Mouse (Mus musculus): ENCODE measurements around the gene Ndufaf8. TPM values are rescaled to one million over a fixed set of nuclear protein-coding genes. Genes with fewer than 3 reads are reported as not detected.

Gene Ndufaf8
- total and polyA plus RNA-seq, 3 experiments = 46.3 to 103 (median 50.2) TPM

GRCm38 (mm10) chr11:120114488-120115215, 15.9 kb downstream of the Ndufaf8 start:
- no peaks in the 10 kb centered on the region for H3K9me3 ChIP-seq (replicated peaks; ENCODE audit: low read length)
- TF ChIP-seq SMC3 (IDR thresholded peaks at IDR 0.05; ENCODE audit: low read depth, low read length) = no peak
- TF ChIP-seq NRF1 (IDR thresholded peaks at IDR 0.05; ENCODE audit: low read depth, low read length) = no peak
- no peak for TF ChIP-seq GABPA (IDR thresholded peaks at IDR 0.05; ENCODE audit: insufficient replicate concordance, low read depth, low read length)
- TF ChIP-seq BHLHE40 (IDR thresholded peaks at IDR 0.05; ENCODE audit: low read depth, low read length) = no peak
- TF ChIP-seq ZC3H11A (IDR thresholded peaks at IDR 0.05; ENCODE audit: low read depth, low read length) = no peak
- no peak for TF ChIP-seq NELFE (IDR thresholded peaks at IDR 0.05; ENCODE audit: low read depth, low read length)
- no peak for TF ChIP-seq E2F4 (IDR thresholded peaks at IDR 0.05; ENCODE audit: insufficient replicate concordance, low read depth, low read length)
- no peak for TF ChIP-seq USF1 (IDR thresholded peaks at IDR 0.05; ENCODE audit: low read depth, low read length)
- TF ChIP-seq RCOR1 (conservative IDR thresholded peaks at IDR 0.05; ENCODE audit: low read depth, low read length) = no peak
- no peak for TF ChIP-seq MAZ (IDR thresholded peaks at IDR 0.05; ENCODE audit: low read depth, low read length)
- TF ChIP-seq EP300 (IDR thresholded peaks at IDR 0.05; ENCODE audit: low read length) = no peak
- TF ChIP-seq MEF2A (IDR thresholded peaks at IDR 0.05; ENCODE audit: borderline replicate concordance, low read depth, low read length) = no peak
- TF ChIP-seq ETS1 (conservative IDR thresholded peaks at IDR 0.05; ENCODE audit: low read depth, low read length) = no peak
- no peak for TF ChIP-seq CHD1 (IDR thresholded peaks at IDR 0.05; ENCODE audit: low read depth, low read length)
- TF ChIP-seq ZKSCAN1 (IDR thresholded peaks at IDR 0.05; ENCODE audit: borderline replicate concordance, low read depth, low read length) = no peak
- TF ChIP-seq POLR2AphosphoS2 (IDR thresholded peaks at IDR 0.05; ENCODE audit: low read depth, low read length) = no peak
- no peak for TF ChIP-seq CTCF (conservative IDR thresholded peaks at IDR 0.05 in 1 of 2, IDR thresholded peaks at IDR 0.05 in 1 of 2; ENCODE audit: low read depth in 2 of 2, low read length in 2 of 2)
- no peak for TF ChIP-seq POLR2A (IDR thresholded peaks at IDR 0.05; ENCODE audit: low read depth, low read length)
- TF ChIP-seq ZNF384 (IDR thresholded peaks at IDR 0.05; ENCODE audit: low read depth, low read length) = no peak
- in situ Hi-C loops (cut with MboI; ENCODE audit: low pct_ligation_motif_present, low pct_unique_long_range_greater_than_20kb, low sequenced_read_pairs) = no loop called here
- H3K4me2 ChIP-seq (ENCODE audit: insufficient read depth, low read depth, poor library complexity, severe bottlenecking) = no peak overlapping the region
- H3K27me3 ChIP-seq (replicated peaks) = no peaks in the 10 kb centered on the region
- dilution Hi-C loops (cut with MboI; ENCODE audit: extremely low pct_ligation_motif_present, extremely low pct_unique_long_range_greater_than_20kb, low sequenced_read_pairs) = no loop called here
- no peak overlapping the region for H3K27ac ChIP-seq (ENCODE audit: insufficient read depth, low read depth)
- peak overlapping the region in 1 of 3 experiments; percentile 31 for H3K4me3 ChIP-seq (replicated peaks in 1 of 3; ENCODE audit: low read depth in 2 of 3, low read length in 2 of 3, poor library complexity in 1 of 3)
- peaks cover 0 to 9% of the 10 kb centered on the region in 2 experiments; a peak in 2 of 4 replicates for H3K4me1 ChIP-seq (ENCODE audit: control insufficient read depth in 1 of 2, insufficient read depth in 2 of 2)
- no peak for DNase-seq (ENCODE audit: extremely low read depth)
- H3K9ac ChIP-seq (ENCODE audit: insufficient read depth, low read depth) = no peak overlapping the region
- H3K36me3 ChIP-seq (replicated peaks in 1 of 2; ENCODE audit: control insufficient read depth in 1 of 2, insufficient read depth in 1 of 2, low read length in 1 of 2) = peaks cover 70 to 98% of the 10 kb centered on the region in 2 experiments
- H3K79me2 ChIP-seq (replicated peaks; ENCODE audit: control insufficient read depth, extremely low read depth, insufficient read depth, poor library complexity, severe bottlenecking) = no peaks in the 10 kb centered on the region

GRCm38 (mm10) chr11:120117626-120118025, 18.9 kb downstream of the Ndufaf8 start:
- Histone ChIP-seq H3K4me3 (replicated peaks in 1 of 3; ENCODE audit: low read depth in 2 of 3, low read length in 2 of 3, poor library complexity in 1 of 3) (no peak overlapping the region), H3K4me1 (ENCODE audit: control insufficient read depth in 1 of 2, insufficient read depth in 2 of 2) (peaks cover 0 to 9% of the 10 kb centered on the region in 2 experiments; a peak in 2 of 4 replicates), H3K9me3 (replicated peaks; ENCODE audit: low read length) (no peaks in the 10 kb centered on the region), H3K9ac (ENCODE audit: insufficient read depth, low read depth) (no peak overlapping the region), H3K4me2 (ENCODE audit: insufficient read depth, low read depth, poor library complexity, severe bottlenecking) (no peak overlapping the region), H3K27ac (ENCODE audit: insufficient read depth, low read depth) (no peak overlapping the region), H3K27me3 (replicated peaks) (no peaks in the 10 kb centered on the region), H3K79me2 (replicated peaks; ENCODE audit: control insufficient read depth, extremely low read depth, insufficient read depth, poor library complexity, severe bottlenecking) (no peaks in the 10 kb centered on the region), H3K36me3 (replicated peaks in 1 of 2; ENCODE audit: control insufficient read depth in 1 of 2, insufficient read depth in 1 of 2, low read length in 1 of 2) (peaks cover 72 to 99% of the 10 kb centered on the region in 2 experiments)
- DNase-seq (ENCODE audit: extremely low read depth) = no peak
- in situ Hi-C loops (cut with MboI; ENCODE audit: low pct_ligation_motif_present, low pct_unique_long_range_greater_than_20kb, low sequenced_read_pairs) (no loop called here), dilution Hi-C loops (cut with MboI; ENCODE audit: extremely low pct_ligation_motif_present, extremely low pct_unique_long_range_greater_than_20kb, low sequenced_read_pairs) (no loop called here)
- TF ChIP-seq USF2 (conservative IDR thresholded peaks at IDR 0.05; ENCODE audit: low read depth, low read length) (no peak), HCFC1 (IDR thresholded peaks at IDR 0.05; ENCODE audit: low read depth, low read length) (no peak), RAD21 (IDR thresholded peaks at IDR 0.05; ENCODE audit: low read depth, low read length) (no peak), GABPA (IDR thresholded peaks at IDR 0.05; ENCODE audit: insufficient replicate concordance, low read depth, low read length) (no peak), SMC3 (IDR thresholded peaks at IDR 0.05; ENCODE audit: low read depth, low read length) (no peak), ZKSCAN1 (IDR thresholded peaks at IDR 0.05; ENCODE audit: borderline replicate concordance, low read depth, low read length) (no peak), SIN3A (IDR thresholded peaks at IDR 0.05; ENCODE audit: low read length) (no peak), NELFE (IDR thresholded peaks at IDR 0.05; ENCODE audit: low read depth, low read length) (no peak), NRF1 (IDR thresholded peaks at IDR 0.05; ENCODE audit: low read depth, low read length) (no peak), EP300 (IDR thresholded peaks at IDR 0.05; ENCODE audit: low read length) (no peak), MEF2A (IDR thresholded peaks at IDR 0.05; ENCODE audit: borderline replicate concordance, low read depth, low read length) (no peak), TCF12 (IDR thresholded peaks at IDR 0.05; ENCODE audit: low read depth, low read length) (no peak), CHD2 (IDR thresholded peaks at IDR 0.05; ENCODE audit: low read length) (no peak), POLR2AphosphoS2 (IDR thresholded peaks at IDR 0.05; ENCODE audit: low read depth, low read length) (no peak), KAT2A (IDR thresholded peaks at IDR 0.05; ENCODE audit: insufficient replicate concordance, low read length) (no peak), BHLHE40 (IDR thresholded peaks at IDR 0.05; ENCODE audit: low read depth, low read length) (no peak), POLR2A (IDR thresholded peaks at IDR 0.05; ENCODE audit: low read depth, low read length) (no peak)
